Mouse (Mus musculus): ENCODE data around the gene Aars. TPM values are rescaled to one million over a fixed set of nuclear protein-coding genes. Genes with fewer than 3 reads are reported as not detected.

Gene Aars
- 211 and 247 TPM in 2 replicates for total RNA-seq (2012; rRNA removed)

GRCm38 (mm10) chr8:111032916-111033315 is at the start of gene Aars:
Gene Aars, plus strand, starts transcription at chr8:111033144.
- no peak for TF ChIP-seq ZC3H11A (IDR thresholded peaks at IDR 0.05; ENCODE audit: borderline replicate concordance, low read depth, low read length)
- no peak for TF ChIP-seq MAFK (IDR thresholded peaks at IDR 0.05; ENCODE audit: insufficient read depth, low read depth, low read length)
- no peak for TF ChIP-seq HCFC1 (IDR thresholded peaks at IDR 0.05; ENCODE audit: borderline replicate concordance, insufficient read depth, low read length)
- TF ChIP-seq ZNF384 (IDR thresholded peaks at IDR 0.05; ENCODE audit: low read depth, low read length): no peak
- no peak for TF ChIP-seq CHD2 (IDR thresholded peaks at IDR 0.05; ENCODE audit: low read depth, low read length)
- DNase-seq (ENCODE audit: low read depth, low spot score): no peak
- Histone ChIP-seq H3K4me3 (ENCODE audit: insufficient read depth in 1 of 2, low read depth in 1 of 2, low read length in 2 of 2, poor library complexity in 1 of 2, severe bottlenecking in 1 of 2) (peak within 1 kb of the TSS; percentile 66 to 83), H3K9ac (ENCODE audit: insufficient read depth, low read depth, low read length, poor library complexity, severe bottlenecking) (peak within 1 kb of the TSS; percentile 84), H3K36me3 (ENCODE audit: control insufficient read depth, insufficient read depth, low read length, poor library complexity, severe bottlenecking) (peaks cover 16% of the 10 kb centered on the region), H3K4me1 (ENCODE audit: control insufficient read depth in 2 of 2, insufficient read depth in 2 of 2, low read length in 2 of 2, poor library complexity in 1 of 2) (peaks cover 3 to 8% of the 10 kb centered on the region in 2 experiments), H3K27ac (ENCODE audit: insufficient read depth, low read depth, low read length, poor library complexity, severe bottlenecking) (peak within 1 kb of the TSS; percentile 74), H3K9me3 (ENCODE audit: control insufficient read depth, insufficient read depth, low read depth, low read length) (no peaks in the 10 kb centered on the region)
- in situ Hi-C loops (cut with MboI; ENCODE audit: low sequenced_read_pairs in 2 of 2, unreplicated experiment in 2 of 2): no loop called here

DNA sequence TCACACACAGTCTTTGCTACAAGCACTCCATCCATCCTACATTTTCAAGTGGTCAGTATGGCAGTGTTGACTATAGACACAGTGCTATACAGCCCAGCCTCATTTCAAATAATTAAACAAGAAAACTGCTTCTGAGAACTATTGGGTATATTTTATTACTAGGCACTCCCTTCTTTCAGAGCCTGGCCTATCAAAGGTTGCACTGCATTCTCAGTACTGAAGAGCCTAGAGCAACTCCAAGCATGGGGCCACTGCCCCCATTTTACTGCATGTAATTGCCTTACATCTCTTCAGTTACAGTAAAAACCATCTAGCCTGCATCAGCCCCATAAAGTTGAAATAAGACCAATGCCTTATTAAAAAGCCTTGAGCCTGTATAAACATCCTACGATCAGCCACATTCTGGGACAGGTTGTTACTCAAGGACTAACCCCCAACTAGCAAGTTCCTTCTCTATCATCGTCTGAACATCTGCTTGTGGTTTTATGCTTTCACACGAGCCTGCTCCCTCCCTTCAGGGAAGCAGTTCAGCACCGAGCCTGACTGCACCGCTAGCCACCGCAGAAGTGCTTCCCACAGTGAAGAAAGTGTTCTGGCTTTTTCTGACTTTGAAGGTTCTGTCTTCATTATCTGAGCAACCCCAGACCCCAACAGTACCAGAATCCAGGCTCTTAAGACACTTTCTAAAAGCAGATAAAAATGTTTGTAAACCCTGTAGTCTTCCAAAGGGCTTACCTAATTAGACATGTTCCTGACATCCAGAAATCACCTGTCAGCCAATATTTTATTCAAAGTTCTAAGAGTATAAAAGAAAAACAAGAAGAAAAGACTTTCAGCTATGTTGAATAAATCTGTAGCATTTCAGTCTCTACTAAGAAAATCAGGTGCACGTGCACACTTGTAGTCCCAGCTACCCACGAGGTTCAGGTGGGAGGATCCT is 44.9 kb upstream of the Aars start:
- Histone ChIP-seq H3K4me3 (ENCODE audit: insufficient read depth in 1 of 2, low read depth in 1 of 2, low read length in 2 of 2, poor library complexity in 1 of 2, severe bottlenecking in 1 of 2) (no peak overlapping the region), H3K9me3 (ENCODE audit: control insufficient read depth, insufficient read depth, low read depth, low read length) (no peaks in the 10 kb centered on the region), H3K27ac (ENCODE audit: insufficient read depth, low read depth, low read length, poor library complexity, severe bottlenecking) (no peak overlapping the region), H3K9ac (ENCODE audit: insufficient read depth, low read depth, low read length, poor library complexity, severe bottlenecking) (no peak overlapping the region), H3K36me3 (ENCODE audit: control insufficient read depth, insufficient read depth, low read length, poor library complexity, severe bottlenecking) (peaks cover 42% of the 10 kb centered on the region), H3K4me1 (ENCODE audit: control insufficient read depth in 2 of 2, insufficient read depth in 2 of 2, low read length in 2 of 2, poor library complexity in 1 of 2) (no peaks in the 10 kb centered on the region)
- in situ Hi-C loops (cut with MboI; ENCODE audit: low sequenced_read_pairs in 2 of 2, unreplicated experiment in 2 of 2): no loop called here
- TF ChIP-seq CHD2 (IDR thresholded peaks at IDR 0.05; ENCODE audit: low read depth, low read length): no peak
- no peak for DNase-seq (ENCODE audit: low read depth, low spot score)

- Histone ChIP-seq H3K4me1 (ENCODE audit: control insufficient read depth in 2 of 2, insufficient read depth in 2 of 2, low read length in 2 of 2, poor library complexity in 1 of 2) (no peaks in the 10 kb centered on the region), H3K9me3 (ENCODE audit: control insufficient read depth, insufficient read depth, low read depth, low read length) (no peaks in the 10 kb centered on the region), H3K4me3 (ENCODE audit: insufficient read depth in 1 of 2, low read depth in 1 of 2, low read length in 2 of 2, poor library complexity in 1 of 2, severe bottlenecking in 1 of 2) (no peak overlapping the region), H3K9ac (ENCODE audit: insufficient read depth, low read depth, low read length, poor library complexity, severe bottlenecking) (no peak overlapping the region), H3K36me3 (ENCODE audit: control insufficient read depth, insufficient read depth, low read length, poor library complexity, severe bottlenecking) (peaks cover 33% of the 10 kb centered on the region), H3K27ac (ENCODE audit: insufficient read depth, low read depth, low read length, poor library complexity, severe bottlenecking) (no peak overlapping the region)
- no peak for DNase-seq (ENCODE audit: low read depth, low spot score)
- in situ Hi-C loops (cut with MboI; ENCODE audit: low sequenced_read_pairs in 2 of 2, unreplicated experiment in 2 of 2): no loop called here
- TF ChIP-seq CHD2 (IDR thresholded peaks at IDR 0.05; ENCODE audit: low read depth, low read length): no peak
- TF ChIP-seq MAFK (IDR thresholded peaks at IDR 0.05; ENCODE audit: insufficient read depth, low read depth, low read length): no peak
- no peak for TF ChIP-seq ZC3H11A (IDR thresholded peaks at IDR 0.05; ENCODE audit: borderline replicate concordance, low read depth, low read length)
- no peak for TF ChIP-seq HCFC1 (IDR thresholded peaks at IDR 0.05; ENCODE audit: borderline replicate concordance, insufficient read depth, low read length)
- no peak for TF ChIP-seq ZNF384 (IDR thresholded peaks at IDR 0.05; ENCODE audit: low read depth, low read length)
These were observed 42.9 kb upstream of the Aars start for GRCm38 (mm10) chr8:110990017-110990416.

GRCm38 (mm10) chr8:110996641-110997430 is 36.1 kb upstream of the Aars start:
- H3K36me3 ChIP-seq (ENCODE audit: control insufficient read depth, insufficient read depth, low read length, poor library complexity, severe bottlenecking): peaks cover 4% of the 10 kb centered on the region
- no peak for TF ChIP-seq HCFC1 (IDR thresholded peaks at IDR 0.05; ENCODE audit: borderline replicate concordance, insufficient read depth, low read length)
- no peak for TF ChIP-seq ZNF384 (IDR thresholded peaks at IDR 0.05; ENCODE audit: low read depth, low read length)
- no peak for TF ChIP-seq CHD2 (IDR thresholded peaks at IDR 0.05; ENCODE audit: low read depth, low read length)
- peak overlapping the region; percentile 92 to 95 for H3K4me3 ChIP-seq (ENCODE audit: insufficient read depth in 1 of 2, low read depth in 1 of 2, low read length in 2 of 2, poor library complexity in 1 of 2, severe bottlenecking in 1 of 2)
- H3K4me1 ChIP-seq (ENCODE audit: control insufficient read depth in 2 of 2, insufficient read depth in 2 of 2, low read length in 2 of 2, poor library complexity in 1 of 2): no peaks in the 10 kb centered on the region
- in situ Hi-C loops (cut with MboI; ENCODE audit: low sequenced_read_pairs in 2 of 2, unreplicated experiment in 2 of 2): no loop called here
- DNase-seq (ENCODE audit: low read depth, low spot score): peak; percentile 15
- no peaks in the 10 kb centered on the region for H3K9me3 ChIP-seq (ENCODE audit: control insufficient read depth, insufficient read depth, low read depth, low read length)
- H3K9ac ChIP-seq (ENCODE audit: insufficient read depth, low read depth, low read length, poor library complexity, severe bottlenecking): peak overlapping the region; percentile 90
- no peak overlapping the region for H3K27ac ChIP-seq (ENCODE audit: insufficient read depth, low read depth, low read length, poor library complexity, severe bottlenecking)

All from ES-E14 (cell line).